Comparison of ENCODE assay signal across 9 mouse cellular contexts in genomic region chrX:97069816-97070215, GRCm38 (mm10). TPM values are rescaled to one million over a fixed set of nuclear protein-coding genes. Genes with fewer than 3 reads are reported as not detected.
DNase-seq lines count a peak whose midpoint lies in the region; ATAC-seq and TF ChIP-seq lines count a peak whose summit lies in the region.
"Had no signal": no experiment of that assay in that cellular context is flagged by ENCODE, and none has a peak within 500 bp of the region (broad histone marks: within the 10 kb centered on the region; RNA-seq: fewer than 3 reads in every experiment).

No protein-coding gene starts in this region.

- peak; percentile 97 for ATAC-seq in forebrain, embryonic 11.5 days (replicated peaks; ENCODE audit: low FRiP score)

- no peaks in the 10 kb centered on the region for H3K79me2 ChIP-seq in heart, adult 2 months (replicated peaks; ENCODE audit: control insufficient read depth, insufficient read depth, low read length)

- no peak for TF ChIP-seq POLR2A in kidney, adult 2 months (IDR thresholded peaks at IDR 0.05; ENCODE audit: low read depth, low read length)
- no peak for TF ChIP-seq POLR2A in heart, adult 2 months (IDR thresholded peaks at IDR 0.05; ENCODE audit: insufficient read depth, low read depth, low read length)

- no peak overlapping the region for H3K9ac ChIP-seq in forebrain, embryonic 11.5 days (ENCODE audit: low read length)
- H3K9ac ChIP-seq in heart, adult 2 months (ENCODE audit: low read depth, low read length), result no peak overlapping the region

- H3K27me3 ChIP-seq in kidney, adult 2 months (replicated peaks; ENCODE audit: control insufficient read depth, insufficient read depth, low read length), result no peaks in the 10 kb centered on the region; the same call in 1 of the 2 replicates
- peaks cover 2% of the 10 kb centered on the region; the same call in 1 of the 2 replicates for H3K27me3 ChIP-seq in forebrain, embryonic 11.5 days (ENCODE audit: control insufficient read depth, insufficient read depth, low read length)
- H3K27me3 ChIP-seq in heart, adult 2 months (ENCODE audit: control insufficient read depth, insufficient read depth, low read length), result no peaks in the 10 kb centered on the region

- no peaks in the 10 kb centered on the region for H3K36me3 ChIP-seq in kidney, adult 2 months (ENCODE audit: control insufficient read depth, insufficient read depth, low read length)
- H3K36me3 ChIP-seq in forebrain, embryonic 11.5 days (ENCODE audit: control insufficient read depth, insufficient read depth, low read length), result no peaks in the 10 kb centered on the region
- H3K36me3 ChIP-seq in heart, adult 2 months (ENCODE audit: control insufficient read depth, insufficient read depth, low read length), result no peaks in the 10 kb centered on the region

- H3K4me3 ChIP-seq in kidney, adult 2 months (ENCODE audit: insufficient read depth, low read depth, low read length), result no peak overlapping the region
- no peak overlapping the region for H3K4me3 ChIP-seq in forebrain, embryonic 11.5 days (ENCODE audit: low read depth, low read length)
- no peak overlapping the region for H3K4me3 ChIP-seq in heart, adult 2 months

- no peaks in the 10 kb centered on the region for H3K9me3 ChIP-seq in forebrain, embryonic 11.5 days (ENCODE audit: control insufficient read depth, low read length)

- no peak for TF ChIP-seq CTCF in kidney, adult 2 months (conservative IDR thresholded peaks at IDR 0.05; ENCODE audit: insufficient read depth, insufficient read length, low read depth, low read length)
- TF ChIP-seq CTCF in heart, adult 2 months (IDR thresholded peaks at IDR 0.05), result no peak

- H3K4me1 ChIP-seq in kidney, adult 2 months (ENCODE audit: control insufficient read depth, insufficient read depth, low read length), result no peaks in the 10 kb centered on the region
- no peaks in the 10 kb centered on the region for H3K4me1 ChIP-seq in forebrain, embryonic 11.5 days (replicated peaks; ENCODE audit: control insufficient read depth, insufficient read depth, low read length)
- H3K4me1 ChIP-seq in heart, adult 2 months (ENCODE audit: control insufficient read depth, insufficient read depth, low read length), result no peaks in the 10 kb centered on the region

- H3K4me2 ChIP-seq in forebrain, embryonic 11.5 days (ENCODE audit: low read depth, low read length, severe bottlenecking), result no peak overlapping the region

- intact Hi-C loops in heart, adult 2 months (cut with DNase I), result no loop called here

- no peak for TF ChIP-seq EP300 in heart, adult 2 months (IDR thresholded peaks at IDR 0.05; ENCODE audit: insufficient read depth, low read depth, low read length)

- peak; percentile 11 for DNase-seq in kidney, adult 9 months
- no peak for DNase-seq in kidney, adult 2 months
- peak; percentile 67 for DNase-seq in forebrain, embryonic 11.5 days (ENCODE audit: low spot score)
- peak; percentile 0 for DNase-seq in kidney, postnatal 14 days
- DNase-seq in retina, postnatal 1 day, result peak; percentile 87
- no peak for DNase-seq in gastrocnemius, adult 18-20 months (ENCODE audit: low spot score)
- no peak for DNase-seq in heart, adult 2 months
- no peak for DNase-seq in spleen, postnatal 10 days (ENCODE audit: low spot score in 2 of 2)

- 3% methylated on average over 11 of the region's 11 CpGs for WGBS in kidney, adult 2 months
- 13% methylated on average over 11 of the region's 11 CpGs for WGBS in forebrain, embryonic 11.5 days
- 10% methylated on average over 11 of the region's 11 CpGs for WGBS in heart, adult 2 months

- no peak overlapping the region for H3K27ac ChIP-seq in kidney, adult 2 months (ENCODE audit: insufficient read depth, low read depth, low read length)
- no peak overlapping the region for H3K27ac ChIP-seq in forebrain, embryonic 11.5 days (ENCODE audit: low read depth, low read length)
- no peak overlapping the region for H3K27ac ChIP-seq in heart, adult 2 months

RNA-seq across cellular contexts. Expression of gene Pgr15l, which starts 2.6 kb away (rescaled TPM):
- polyA plus RNA-seq in kidney, adult 2 months (2012; rRNA removed), result 0.02 TPM in 1 of 2 replicates, not detected in the other
- not detected in 2 replicates for polyA plus RNA-seq in forebrain, embryonic 11.5 days (2014; fragmentation: Nextera tagmentation; extraction: Ambion mirVana)
- not detected for total RNA-seq in gastrocnemius, adult 18-20 months (2021)
- not detected for total RNA-seq in heart, adult 2 months (2021)
- polyA plus RNA-seq in heart, adult 2 months (2012; rRNA removed), result not detected in 2 replicates
- polyA plus RNA-seq: liver, embryonic 16.5 days had no signal

Comparison
In these comparisons a context has a peak if more than half of its experiments do, and no peak if none do; other contexts are left out.
1. DNase-seq: peak in kidney, adult 9 months (single experiment), forebrain, embryonic 11.5 days (single experiment), kidney, postnatal 14 days (single experiment) and retina, postnatal 1 day (single experiment); none in kidney, adult 2 months (single experiment), gastrocnemius, adult 18-20 months (single experiment), heart, adult 2 months (0 of 2) and spleen, postnatal 10 days (0 of 2).